Comparison of ENCODE assay signal across 39 mouse cellular contexts in the genomic region with DNA sequence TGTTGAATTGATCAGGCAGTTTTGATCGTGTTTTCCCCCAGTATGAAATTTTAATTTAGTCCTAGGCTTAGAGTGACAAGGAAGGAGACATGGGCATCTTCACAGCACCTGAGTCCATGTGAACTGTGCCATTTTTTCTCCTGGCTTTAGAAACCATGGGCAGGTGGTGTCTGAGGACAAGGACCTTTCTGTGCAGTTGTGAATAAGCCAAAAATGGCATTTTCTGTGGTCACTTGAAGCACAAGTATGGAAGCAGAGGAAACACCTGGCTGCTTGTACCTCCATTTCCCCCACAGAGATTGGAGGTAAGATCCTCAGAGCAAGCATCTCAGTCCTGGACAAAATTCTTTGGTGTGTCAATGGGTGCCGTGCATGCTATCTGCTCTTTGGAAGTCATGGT. TPM values are rescaled to one million over a fixed set of nuclear protein-coding genes. Genes with fewer than 3 reads are reported as not detected.
"Had no signal": no experiment of that assay in that cellular context is flagged by ENCODE, and none has a peak within 500 bp of the region (broad histone marks: within the 10 kb centered on the region; RNA-seq: fewer than 3 reads in every experiment).

No protein-coding gene starts in this region.

- H3K27ac ChIP-seq: embryonic facial prominence, embryonic 10.5 days; embryonic facial prominence, embryonic 12.5 days; embryonic facial prominence, embryonic 13.5 days; embryonic facial prominence, embryonic 15.5 days; forebrain, embryonic 10.5 days; forebrain, embryonic 12.5 days; forebrain, embryonic 13.5 days; forebrain, embryonic 15.5 days; gastrocnemius, adult 2 months; heart, adult 2 months; heart, embryonic 10.5 days had no signal

- H3K9me3 ChIP-seq: embryonic facial prominence, embryonic 10.5 days; embryonic facial prominence, embryonic 12.5 days; embryonic facial prominence, embryonic 13.5 days; embryonic facial prominence, embryonic 15.5 days; forebrain, embryonic 10.5 days; forebrain, embryonic 12.5 days; forebrain, embryonic 13.5 days; forebrain, embryonic 15.5 days; heart, embryonic 10.5 days had no signal

- H3K27me3 ChIP-seq: embryonic facial prominence, embryonic 12.5 days; embryonic facial prominence, embryonic 13.5 days; embryonic facial prominence, embryonic 15.5 days; forebrain, embryonic 12.5 days; forebrain, embryonic 13.5 days; forebrain, embryonic 15.5 days had no signal

- H3K4me2 ChIP-seq: embryonic facial prominence, embryonic 12.5 days; embryonic facial prominence, embryonic 13.5 days; embryonic facial prominence, embryonic 15.5 days; forebrain, embryonic 12.5 days; forebrain, embryonic 13.5 days; forebrain, embryonic 15.5 days had no signal

- DNase-seq: cerebellum, adult 9-10 months; cerebellum, adult 9-11 months; cerebellum, postnatal 10 days; cerebellum, postnatal 14 days; cerebellum, postnatal 25 days; cerebellum, postnatal 36 days; embryo, embryonic 11 days; forebrain, postnatal 0 days; gastrocnemius, adult 2 months; gastrocnemius, postnatal 10 days; gastrocnemius, postnatal 14 days; gastrocnemius, postnatal 25 days; gastrocnemius, postnatal 36 days; heart, adult 18-20 months; heart, adult 2 months had no signal

- H3K9ac ChIP-seq: embryonic facial prominence, embryonic 12.5 days; embryonic facial prominence, embryonic 13.5 days; embryonic facial prominence, embryonic 15.5 days; forebrain, embryonic 12.5 days; forebrain, embryonic 13.5 days; forebrain, embryonic 15.5 days; forebrain, postnatal 0 days had no signal

- H3K36me3 ChIP-seq: embryonic facial prominence, embryonic 10.5 days; embryonic facial prominence, embryonic 12.5 days; embryonic facial prominence, embryonic 13.5 days; embryonic facial prominence, embryonic 15.5 days; forebrain, embryonic 10.5 days; forebrain, embryonic 12.5 days; forebrain, embryonic 15.5 days; heart, embryonic 10.5 days had no signal

- H3K4me1 ChIP-seq: embryonic facial prominence, embryonic 10.5 days; embryonic facial prominence, embryonic 12.5 days; embryonic facial prominence, embryonic 13.5 days; embryonic facial prominence, embryonic 15.5 days; forebrain, embryonic 15.5 days; heart, embryonic 10.5 days had no signal

- H3K4me3 ChIP-seq: embryonic facial prominence, embryonic 10.5 days; embryonic facial prominence, embryonic 12.5 days; embryonic facial prominence, embryonic 13.5 days; embryonic facial prominence, embryonic 15.5 days; erythroblast, embryonic 14.5 days; forebrain, embryonic 10.5 days; forebrain, embryonic 12.5 days; forebrain, embryonic 13.5 days; forebrain, embryonic 15.5 days; gastrocnemius, adult 2 months; heart, adult 2 months; heart, embryonic 10.5 days had no signal

RNA-seq across cellular contexts. Expression of a gene that starts 12.5 kb away (rescaled TPM):
- total RNA-seq: common myeloid progenitor, adult 5-6 weeks; forebrain, postnatal 0 days; gastrocnemius, adult 18-20 months; gastrocnemius, adult 2 months; gastrocnemius, adult 8-10 months; gastrocnemius, postnatal 10 days; gastrocnemius, postnatal 14 days; gastrocnemius, postnatal 25 days; gastrocnemius, postnatal 36 days; gastrocnemius, postnatal 4 days; granulocyte monocyte progenitor cell, adult 5-6 weeks; heart, adult 18-20 months; heart, adult 2 months; heart, adult 8-10 months had no signal
- polyA plus RNA-seq: cortical plate, adult 2 months; embryonic facial prominence, embryonic 10.5 days; embryonic facial prominence, embryonic 11.5 days; embryonic facial prominence, embryonic 12.5 days; embryonic facial prominence, embryonic 13.5 days; embryonic facial prominence, embryonic 14.5 days; embryonic facial prominence, embryonic 15.5 days; erythroblast, embryonic 14.5 days; forebrain, embryonic 10.5 days; forebrain, embryonic 11.5 days; forebrain, embryonic 12.5 days; forebrain, embryonic 13.5 days; forebrain, embryonic 14.5 days; forebrain, embryonic 15.5 days; forebrain, embryonic 16.5 days; forebrain, postnatal 0 days; frontal cortex, adult 2 months; gonadal fat pad, adult 2 months; heart, adult 2 months; heart, embryonic 10.5 days had no signal
